Mouse (Mus musculus) midbrain, embryonic 15.5 days (tissue): ENCODE data around the gene Copz2. TPM values are rescaled to one million over a fixed set of nuclear protein-coding genes. Genes with fewer than 3 reads are reported as not detected.

Experiments
- ATAC-seq: fragments of 200-750 bp; cut with Nextera tagmentation; replicated peaks from 2 replicates; pipeline ENCODE4 v1.8.0; 2017; ENCODE audit warnings: moderate TSS enrichment
- H3K27ac ChIP-seq: fragments of 300-500 bp; sonication (generic); 2 replicates; pipeline ENCODE4 v1.5.1; 2015; ENCODE audit warnings: mild to moderate bottlenecking, inconsistent platforms
- H3K27me3 ChIP-seq: fragments of 300-500 bp; sonication (generic); replicated peaks from 2 replicates; pipeline ENCODE4 v1.6.1; 2015; ENCODE audit warnings: inconsistent platforms
- H3K36me3 ChIP-seq: fragments of 300-500 bp; sonication (generic); replicated peaks from 2 replicates; pipeline ENCODE4 v1.6.1; 2015; ENCODE audit warnings: inconsistent platforms
- H3K4me1 ChIP-seq: fragments of 300-500 bp; sonication (generic); 2 replicates; pipeline ENCODE4 v1.6.1; 2015; ENCODE audit warnings: inconsistent platforms
- H3K4me2 ChIP-seq: fragments of 300-500 bp; sonication (generic); 2 replicates; pipeline ENCODE4 v1.6.1; 2015; ENCODE audit warnings: inconsistent platforms, mild to moderate bottlenecking, moderate library complexity
- H3K4me3 ChIP-seq: fragments of 300-500 bp; sonication (generic); 2 replicates; pipeline ENCODE4 v1.5.1; 2015; ENCODE audit warnings: mild to moderate bottlenecking, inconsistent platforms
- H3K9ac ChIP-seq: fragments of 300-500 bp; sonication (generic); 2 replicates; pipeline ENCODE4 v1.6.1; 2015; ENCODE audit warnings: mild to moderate bottlenecking, inconsistent platforms
- H3K9me3 ChIP-seq: fragments of 300-500 bp; sonication (generic); 2 replicates; pipeline ENCODE4 v1.6.1; 2016; ENCODE audit warnings: inconsistent platforms
- WGBS: fragments of 180-500 bp; shearing (Covaris S2); methylation state at CpG from one replicate; pipeline ENCODE4 v1.1.7; 2015; ENCODE audit warnings: mixed read lengths; 5-methylcytosine and 5-hydroxymethylcytosine counted together
- microRNA counts: library from miRNA; unstranded; fragments of <30 nt; microRNA quantifications from one replicate; lab custom pipeline; 2016
- microRNA-seq: library from miRNA; unstranded; fragments of <30 nt; microRNA quantifications from one replicate; pipeline ENCODE4, GENCODE M21; 2016
- polyA plus RNA-seq: library from polyadenylated mRNA; unstranded; fragments of >200 nt; fragmentation: Nextera tagmentation; extraction: Ambion mirVana; gene quantifications from 2 replicates; pipeline ENCODE4 v1.2.1, GENCODE M21; 2015

Gene Copz2
- polyA plus RNA-seq, 1 experiment from 2014 or later, result 19.9 TPM

DNA sequence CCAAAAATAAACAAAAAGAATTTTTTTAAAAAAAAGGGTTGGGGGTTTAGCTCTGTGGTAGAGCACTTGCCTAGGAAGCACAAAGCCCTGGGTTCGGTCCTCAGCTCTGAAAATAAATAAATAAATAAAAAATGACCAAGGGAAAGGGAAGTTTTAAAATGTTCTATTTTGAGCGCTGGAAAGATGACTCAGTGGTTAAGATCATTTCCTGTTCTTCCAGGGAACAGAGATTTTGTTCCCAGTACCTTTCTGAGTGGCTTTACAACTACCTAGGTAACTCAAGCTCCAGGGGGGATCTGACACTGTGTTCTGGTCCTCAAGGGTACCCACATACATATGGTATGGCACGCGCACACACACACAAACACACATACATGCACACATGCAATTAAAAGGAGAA lies 46.2 kb downstream of the Copz2 start:
- Histone ChIP-seq H3K4me3 (no peak overlapping the region), H3K4me1 (peaks cover 35% of the 10 kb centered on the region), H3K9me3 (no peaks in the 10 kb centered on the region), H3K4me2 (no peak overlapping the region), H3K9ac (no peak overlapping the region), H3K27ac (no peak overlapping the region), H3K27me3 (no peaks in the 10 kb centered on the region), H3K36me3 (no peaks in the 10 kb centered on the region)
- ATAC-seq, result no peak
- 91% methylated on average over 4 of the region's 4 CpGs for WGBS

GRCm38 (mm10) chr11:96899449-96900306 lies 50.0 kb downstream of the Copz2 start:
- Histone ChIP-seq H3K4me2 (peak overlapping the region; percentile 6; the same call in 1 of the 2 replicates), H3K4me3 (no peak overlapping the region), H3K4me1 (peaks cover 55% of the 10 kb centered on the region), H3K9me3 (no peaks in the 10 kb centered on the region), H3K27me3 (no peaks in the 10 kb centered on the region), H3K9ac (no peak overlapping the region), H3K36me3 (no peaks in the 10 kb centered on the region), H3K27ac (peak overlapping the region; percentile 64)
- 23% methylated on average over 13 of the region's 13 CpGs for WGBS
- peak; percentile 38 for ATAC-seq

- WGBS, result 28% methylated on average over 9 of the region's 9 CpGs
These were observed 51.7 kb downstream of the Copz2 start for GRCm38 (mm10) chr11:96901332-96901731.

GRCm38 (mm10) chr11:96902639-96903635 lies 53.3 kb downstream of the Copz2 start:
- WGBS, result 10% methylated on average over 16 of the region's 16 CpGs
- Histone ChIP-seq H3K9me3 (no peaks in the 10 kb centered on the region), H3K9ac (no peak overlapping the region), H3K4me1 (peaks cover 66% of the 10 kb centered on the region), H3K27ac (peak overlapping the region; percentile 72), H3K4me2 (no peak overlapping the region), H3K27me3 (no peaks in the 10 kb centered on the region), H3K4me3 (no peak overlapping the region), H3K36me3 (no peaks in the 10 kb centered on the region)
- ATAC-seq, result peak; percentile 68

More at GRCm38 (mm10) chr11:96901332-96901731, 51.7 kb downstream of the Copz2 start:
- H3K9me3 ChIP-seq, result no peaks in the 10 kb centered on the region
- no peak overlapping the region for H3K4me3 ChIP-seq
- no peaks in the 10 kb centered on the region for H3K27me3 ChIP-seq
- H3K27ac ChIP-seq, result 0 out of 2 replicates have a peak overlapping the region, but pooled peaks have one; percentile 26
- H3K9ac ChIP-seq, result no peak overlapping the region
- no peak overlapping the region for H3K4me2 ChIP-seq
- no peak for ATAC-seq
- H3K36me3 ChIP-seq, result no peaks in the 10 kb centered on the region
- peaks cover 58% of the 10 kb centered on the region for H3K4me1 ChIP-seq

DNA sequence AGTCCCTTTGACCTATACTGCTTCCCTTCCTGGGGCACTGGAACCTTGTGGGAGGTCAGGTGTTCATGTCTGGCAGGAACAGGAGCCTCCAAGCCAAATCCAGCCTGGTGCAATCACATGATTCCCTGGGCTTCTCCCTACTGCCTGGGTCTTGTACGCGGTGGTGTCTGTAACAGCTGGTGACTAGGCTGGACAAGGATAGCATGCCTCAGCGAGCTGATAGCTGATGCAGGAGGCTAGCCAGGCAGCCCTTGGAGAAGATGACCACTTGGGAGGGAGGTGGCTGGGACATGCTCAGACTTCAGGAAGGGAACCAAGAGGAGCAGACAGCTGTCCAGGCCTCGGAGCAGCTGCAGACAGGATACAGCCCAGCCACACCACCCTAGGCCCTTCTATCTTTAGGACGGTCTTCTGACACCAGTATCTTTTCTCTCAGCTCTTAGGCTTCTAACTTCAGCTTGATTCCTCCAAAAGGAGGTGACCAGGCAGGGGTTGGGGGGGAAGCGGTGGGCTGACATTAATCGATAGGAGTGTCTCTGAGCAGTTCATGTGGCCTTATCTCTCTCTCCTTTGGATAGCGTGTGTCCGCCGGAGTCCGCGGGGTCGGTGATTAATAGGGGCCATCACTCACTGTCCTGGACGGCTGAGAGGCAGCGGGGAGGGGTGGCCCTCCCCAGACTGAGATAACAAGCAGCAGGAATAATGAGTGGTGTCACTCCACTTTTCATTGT lies 56.9 kb downstream of the Copz2 start:
- ATAC-seq, result no peak

DNA sequence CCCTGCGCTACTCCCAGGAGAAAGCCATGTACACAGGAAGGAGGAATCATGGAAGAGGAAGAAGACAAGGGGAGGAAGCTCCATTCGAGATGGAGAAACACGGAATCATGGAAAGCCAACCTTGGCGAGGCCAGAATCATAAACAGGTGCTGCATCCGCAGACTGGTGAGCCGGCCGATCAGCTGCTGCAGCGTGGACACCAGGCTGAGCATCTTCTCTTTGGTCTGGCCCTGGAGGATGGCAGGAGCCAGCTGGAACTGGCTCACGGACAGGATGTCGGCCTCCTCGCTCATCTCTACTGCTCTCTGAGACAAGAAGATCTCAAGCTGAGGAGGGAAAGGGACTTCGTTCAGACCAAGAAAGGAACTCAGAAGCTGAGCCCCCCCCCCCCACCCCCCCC lies 58.9 kb downstream of the Copz2 start:
- no peak overlapping the region for H3K27ac ChIP-seq
- no peak overlapping the region for H3K9ac ChIP-seq
- H3K36me3 ChIP-seq, result no peaks in the 10 kb centered on the region
- no peak overlapping the region for H3K4me2 ChIP-seq
- 87% methylated on average over 12 of the region's 12 CpGs for WGBS
- no peak for ATAC-seq
- H3K4me1 ChIP-seq, result peaks cover 23% of the 10 kb centered on the region
- no peak overlapping the region for H3K4me3 ChIP-seq
- no peaks in the 10 kb centered on the region for H3K27me3 ChIP-seq
- no peaks in the 10 kb centered on the region for H3K9me3 ChIP-seq

More for the DNA sequence above, 56.9 kb downstream of the Copz2 start:
- no peak overlapping the region for H3K9ac ChIP-seq
- no peaks in the 10 kb centered on the region for H3K36me3 ChIP-seq
- no peaks in the 10 kb centered on the region for H3K9me3 ChIP-seq
- H3K4me3 ChIP-seq, result no peak overlapping the region
- H3K4me2 ChIP-seq, result no peak overlapping the region
- 45% methylated on average over 15 of the region's 15 CpGs for WGBS
- H3K27me3 ChIP-seq, result no peaks in the 10 kb centered on the region
- H3K27ac ChIP-seq, result 0 out of 2 replicates have a peak overlapping the region, but pooled peaks have one; percentile 4
- peaks cover 43% of the 10 kb centered on the region for H3K4me1 ChIP-seq

DNA sequence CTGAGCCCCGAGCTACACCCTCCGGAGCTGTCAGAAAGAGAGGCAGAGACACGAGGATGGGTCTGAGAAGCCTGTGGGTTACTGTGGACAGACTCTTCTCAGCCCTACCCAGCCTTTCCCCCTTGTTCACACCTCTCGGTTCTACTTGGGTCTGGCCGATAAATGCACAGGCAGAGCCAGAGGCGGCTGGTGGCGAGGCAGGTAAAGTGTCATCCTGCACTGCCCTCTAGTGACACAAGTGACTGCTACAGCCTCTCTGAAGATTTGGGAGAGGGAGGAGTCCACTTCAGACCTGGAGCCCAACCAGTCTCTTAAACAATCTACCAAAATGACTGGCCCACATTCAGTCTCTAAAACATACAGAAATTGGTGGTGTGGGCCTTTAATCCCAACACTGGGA lies 60.3 kb downstream of the Copz2 start:
- peak; percentile 66 for ATAC-seq
- H3K27ac ChIP-seq, result no peak overlapping the region
- 22% methylated on average over 7 of the region's 7 CpGs for WGBS
- peaks cover 25% of the 10 kb centered on the region for H3K4me1 ChIP-seq
- no peaks in the 10 kb centered on the region for H3K27me3 ChIP-seq
- no peaks in the 10 kb centered on the region for H3K36me3 ChIP-seq
- H3K4me3 ChIP-seq, result no peak overlapping the region
- no peak overlapping the region for H3K9ac ChIP-seq
- no peak overlapping the region for H3K4me2 ChIP-seq
- no peaks in the 10 kb centered on the region for H3K9me3 ChIP-seq

MicroRNAs within 50 kb of the gene (microRNA counts, 519-probe panel; counts per million panel counts)
- microRNA mmu-miR-152 (lab: Ali Mortazavi, UCI), result 3,125 counts per million, percentile 72 among the panel's probes with 10 or more counts

Small RNAs within 50 kb of the gene (microRNA-seq; reads per million reads assigned to microRNA genes)
- gene Mir152, result 35.9 reads per million, percentile 42 among the genes with 10 or more reads in this experiment

Other genes starting within 250 kb of the Copz2 start
- 47.2 and 51.1 TPM in 2 replicates for gene Snx11, start 72.3 kb upstream of the Copz2 start, polyA plus RNA-seq
- gene Cbx1, start 60.7 kb upstream of the Copz2 start, polyA plus RNA-seq, result 70.6 and 76.7 TPM in 2 replicates
- 80.9 and 81.2 TPM in 2 replicates for gene Nfe2l1, start 19.9 kb upstream of the Copz2 start, polyA plus RNA-seq
- gene Cdk5rap3, start 66.6 kb downstream of the Copz2 start, polyA plus RNA-seq, result 88.2 and 91.7 TPM in 2 replicates
- 0.17 and 0.30 TPM in 2 replicates for gene Prr15l, start 78.2 kb downstream of the Copz2 start, polyA plus RNA-seq
- 28.7 and 29.7 TPM in 2 replicates for gene Pnpo, start 94.1 kb downstream of the Copz2 start, polyA plus RNA-seq
- 16.2 and 17.3 TPM in 2 replicates for gene Sp2, start 133.1 kb downstream of the Copz2 start, polyA plus RNA-seq
- 0.37 TPM in 1 of 2 replicates, not detected in the other for gene Sp6, start 163.5 kb downstream of the Copz2 start, polyA plus RNA-seq
- gene Scrn2, start 180.1 kb downstream of the Copz2 start, polyA plus RNA-seq, result 15.0 and 16.4 TPM in 2 replicates
- 3.4 and 3.8 TPM in 2 replicates for gene Lrrc46, start 191.5 kb downstream of the Copz2 start, polyA plus RNA-seq
- gene Mrpl10, start 191.7 kb downstream of the Copz2 start, polyA plus RNA-seq, result 54.5 and 60.2 TPM in 2 replicates
- 12.8 and 14.1 TPM in 2 replicates for gene Osbpl7, start 200.8 kb downstream of the Copz2 start, polyA plus RNA-seq